Mouse (Mus musculus) cerebellum, postnatal 4 days (tissue): ENCODE measurements around the gene Sowahc.

ENCODE experiments used
- DNase-seq, 2 experiments: peaks; one replicate each; pipeline ENCODE4 v3.0.0; 2022; ENCODE audit warnings: low spot score in 2 of 2, mixed read lengths in 1 of 2

Gene Sowahc

GRCm38 (mm10) chr10:59221473-59222270, at the start of gene Sowahc, which contains the start of gene Sept10:
Gene Sowahc (plus strand): TSS chr10:59221953.
Gene Sept10 (minus strand): TSS chr10:59221847.
- DNase-seq, result peak; percentile 90 to 97

GRCm38 (mm10) chr10:59172539-59172938, 49.2 kb upstream of the Sowahc start:
- no peak for DNase-seq

GRCm38 (mm10) chr10:59179620-59180019, 42.1 kb upstream of the Sowahc start:
- DNase-seq, result no peak

- no peak for DNase-seq
Observed at GRCm38 (mm10) chr10:59182306-59182705, 39.4 kb upstream of the Sowahc start.

- DNase-seq, result peak in 1 of 2 experiments; percentile 28
Observed at GRCm38 (mm10) chr10:59194891-59195290, 26.9 kb upstream of the Sowahc start.

- no peak for DNase-seq
Observed at GRCm38 (mm10) chr10:59196763-59197162, 25.0 kb upstream of the Sowahc start.

GRCm38 (mm10) chr10:59200011-59200410, 21.7 kb upstream of the Sowahc start:
- DNase-seq, result no peak

- DNase-seq, result no peak
Observed at GRCm38 (mm10) chr10:59220824-59221472, 805 bp upstream of the Sowahc start.

- DNase-seq, result peak in 1 of 2 experiments; percentile 35
Observed at GRCm38 (mm10) chr10:59222271-59223101, 733 bp downstream of the Sowahc start.

GRCm38 (mm10) chr10:59223301-59223700, 1.5 kb downstream of the Sowahc start:
- DNase-seq, result peak in 1 of 2 experiments; percentile 3

- no peak for DNase-seq
Observed at GRCm38 (mm10) chr10:59223890-59224289, 2.1 kb downstream of the Sowahc start.

- DNase-seq, result no peak
Observed at GRCm38 (mm10) chr10:59225137-59225536, 3.4 kb downstream of the Sowahc start.

- no peak for DNase-seq
Observed at GRCm38 (mm10) chr10:59229205-59229820, 7.6 kb downstream of the Sowahc start.

GRCm38 (mm10) chr10:59235227-59235626, 13.5 kb downstream of the Sowahc start:
- no peak for DNase-seq

GRCm38 (mm10) chr10:59235847-59236246, 14.1 kb downstream of the Sowahc start:
- DNase-seq, result no peak

GRCm38 (mm10) chr10:59236486-59236885, 14.7 kb downstream of the Sowahc start:
- DNase-seq, result no peak

- no peak for DNase-seq
Observed at GRCm38 (mm10) chr10:59237757-59238156, 16.0 kb downstream of the Sowahc start.

- DNase-seq, result no peak
Observed at GRCm38 (mm10) chr10:59241141-59241541, 19.4 kb downstream of the Sowahc start.

GRCm38 (mm10) chr10:59249531-59249930, 27.8 kb downstream of the Sowahc start:
- DNase-seq, result no peak

GRCm38 (mm10) chr10:59250679-59251078, 28.9 kb downstream of the Sowahc start:
- DNase-seq, result no peak

- no peak for DNase-seq
Observed at GRCm38 (mm10) chr10:59251980-59252379, 30.2 kb downstream of the Sowahc start.

- DNase-seq, result no peak
Observed at GRCm38 (mm10) chr10:59252396-59252795, 30.6 kb downstream of the Sowahc start.
